Mouse (Mus musculus) liver, embryonic 16.5 days (tissue): ENCODE results near the gene Kansl3. TPM values are rescaled to one million over a fixed set of nuclear protein-coding genes. Genes with fewer than 3 reads are reported as not detected.

Source experiments
- ATAC-seq: fragments of 200-750 bp; cut with Nextera tagmentation; 2 replicates; pipeline ENCODE4 v1.8.0; 2017; ENCODE audit warnings: low read depth, mild to moderate bottlenecking, moderate number of reproducible peaks, moderate library complexity
- H3K27ac ChIP-seq: fragments of 300-500 bp; sonication (generic); 2 replicates; pipeline ENCODE4 v1.5.1; 2014; ENCODE audit warnings: mild to moderate bottlenecking, low read length
- H3K27me3 ChIP-seq: fragments of 300-500 bp; sonication (generic); 2 replicates; pipeline ENCODE4 v1.6.1; 2014; ENCODE audit warnings: low read depth, low read length, mixed read lengths; ENCODE audit not compliant: control insufficient read depth, insufficient read depth
- H3K36me3 ChIP-seq: fragments of 300-500 bp; sonication (generic); 2 replicates; pipeline ENCODE4 v1.6.1; 2014; ENCODE audit warnings: mild to moderate bottlenecking; ENCODE audit not compliant: control insufficient read depth, insufficient read depth
- H3K4me1 ChIP-seq: fragments of 300-500 bp; sonication (generic); 2 replicates; pipeline ENCODE4 v1.6.1; 2014; ENCODE audit warnings: low read depth, low read length, mixed read lengths; ENCODE audit not compliant: control insufficient read depth
- H3K4me2 ChIP-seq: fragments of 300-500 bp; sonication (generic); 2 replicates; pipeline ENCODE4 v1.6.1; 2014; ENCODE audit warnings: low read depth, low read length, mixed read lengths
- H3K4me3 ChIP-seq: fragments of 300-500 bp; sonication (generic); 2 replicates; pipeline ENCODE4 v1.5.1; 2014; ENCODE audit warnings: low read depth, mild to moderate bottlenecking, low read length
- H3K9ac ChIP-seq: fragments of 300-500 bp; sonication (generic); 2 replicates; pipeline ENCODE4 v1.6.1; 2014; ENCODE audit warnings: low read depth, low read length
- H3K9me3 ChIP-seq: fragments of 300-500 bp; sonication (generic); replicated peaks from 2 replicates; pipeline ENCODE4 v1.6.1; 2016; ENCODE audit warnings: low read length; ENCODE audit not compliant: control insufficient read depth
- WGBS: fragments of 180-500 bp; shearing (Covaris S2); extraction: QIAGEN DNeasy Blood & Tissue Kit; methylation state at CpG from one replicate; pipeline ENCODE4 v1.1.7; 2014; ENCODE audit not compliant: insufficient replicate concordance; 5-methylcytosine and 5-hydroxymethylcytosine counted together
- polyA plus RNA-seq: library from polyadenylated mRNA; unstranded; fragments of >200 nt; fragmentation: Nextera tagmentation; extraction: Ambion mirVana; gene quantifications from 2 replicates; pipeline ENCODE4 v1.2.1, GENCODE M21; 2015

Kansl3 gene
- 12.2 and 13.0 TPM in 2 replicates for polyA plus RNA-seq

DNA sequence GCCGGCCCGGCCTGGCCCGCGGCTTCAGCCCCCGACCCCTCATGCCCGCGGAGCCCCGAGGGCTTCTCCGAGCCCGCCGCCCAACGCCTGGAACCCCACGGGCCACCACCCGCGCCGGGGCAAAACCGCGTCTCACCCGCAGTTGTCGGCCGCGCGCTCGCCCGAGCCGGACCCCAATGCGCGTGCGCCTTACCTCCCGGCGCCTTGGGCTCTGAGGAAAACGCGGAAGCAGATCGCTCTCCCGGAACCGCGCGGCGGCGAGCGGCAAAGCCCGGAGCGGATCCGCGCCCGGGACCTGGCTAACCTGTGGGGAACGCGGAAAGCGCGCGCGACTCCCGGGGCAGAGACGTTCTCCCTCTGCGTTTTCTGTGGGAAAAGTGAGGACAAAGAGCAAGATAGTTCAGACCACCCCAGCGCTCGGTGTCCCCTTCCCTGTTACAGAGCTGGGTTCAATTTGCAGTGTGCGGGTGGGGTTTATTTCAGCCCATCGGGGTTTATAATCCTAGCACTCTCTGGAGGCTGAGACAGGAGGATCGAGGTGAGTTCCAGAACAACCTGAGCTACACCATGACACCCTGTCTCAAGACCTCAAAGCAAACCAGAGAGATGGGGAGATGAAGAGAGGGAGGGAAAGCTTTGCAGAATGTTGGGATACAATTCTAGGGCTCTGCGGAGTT is at the start of gene Kansl3:
TSS of gene Kansl3 (minus strand) at position 213 of the 677 bp plus-strand sequence.
- Histone ChIP-seq H3K4me1 (peaks cover 16% of the 10 kb centered on the region), H3K27ac (peak within 1 kb of the TSS; percentile 77), H3K36me3 (peaks cover 3% of the 10 kb centered on the region), H3K4me2 (peak within 1 kb of the TSS; percentile 81), H3K9ac (peak within 1 kb of the TSS; percentile 94), H3K9me3 (no peaks in the 10 kb centered on the region), H3K27me3 (no peaks in the 10 kb centered on the region), H3K4me3 (peak within 1 kb of the TSS; percentile 86)
- 3% methylated on average over 61 of the region's 61 CpGs for WGBS
- peak; percentile 84 for ATAC-seq

DNA sequence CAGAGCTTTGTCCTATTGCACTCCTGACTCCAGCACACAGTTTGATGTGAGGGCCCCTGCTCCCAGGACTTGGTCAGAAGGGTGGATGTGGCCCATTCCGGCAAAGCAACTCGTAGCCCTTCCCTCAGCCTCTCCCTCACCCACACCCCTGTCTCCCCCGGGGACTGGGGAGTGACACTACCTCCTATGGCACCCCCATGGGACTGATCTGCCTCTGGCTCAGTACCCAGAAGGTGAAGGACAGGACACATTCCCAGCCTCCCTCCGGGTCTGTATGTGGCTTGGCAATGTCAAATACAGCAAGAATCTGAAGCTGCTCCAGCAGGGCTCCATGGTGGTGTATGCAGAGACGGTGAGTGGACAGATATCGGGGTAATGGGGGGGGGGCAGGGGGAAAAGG is 35.5 kb upstream of the Kansl3 start:
- no peak overlapping the region for H3K27ac ChIP-seq
- no peaks in the 10 kb centered on the region for H3K4me1 ChIP-seq
- no peak overlapping the region for H3K9ac ChIP-seq
- no peak overlapping the region for H3K4me2 ChIP-seq
- H3K4me3 ChIP-seq = no peak overlapping the region
- H3K36me3 ChIP-seq = no peaks in the 10 kb centered on the region
- no peak for ATAC-seq
- no peaks in the 10 kb centered on the region for H3K27me3 ChIP-seq
- H3K9me3 ChIP-seq = no peaks in the 10 kb centered on the region
- 64% methylated on average over 6 of the region's 6 CpGs for WGBS

DNA sequence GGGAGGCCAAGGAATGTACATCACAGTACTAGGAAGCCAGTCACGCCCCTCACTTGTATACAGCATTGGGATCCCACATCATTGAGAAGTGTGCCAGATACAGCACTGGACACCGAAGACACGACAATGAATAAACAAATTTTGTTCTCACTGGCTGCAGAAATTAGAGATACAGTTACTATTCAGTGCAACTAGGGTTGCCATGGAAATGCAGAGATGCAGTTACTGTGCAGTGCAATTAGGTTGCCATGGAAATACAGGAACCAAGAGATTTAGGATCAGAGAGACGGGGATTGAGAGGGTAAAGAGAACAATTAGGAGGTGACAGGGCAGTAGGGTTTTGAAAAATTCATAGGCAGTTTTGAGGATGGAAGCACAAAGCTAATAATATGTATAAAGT is 32.5 kb upstream of the Kansl3 start:
- H3K36me3 ChIP-seq = no peaks in the 10 kb centered on the region
- WGBS = 56% methylated on average over 4 of the region's 4 CpGs
- H3K27ac ChIP-seq = no peak overlapping the region
- H3K27me3 ChIP-seq = no peaks in the 10 kb centered on the region
- no peak overlapping the region for H3K4me2 ChIP-seq
- no peak overlapping the region for H3K9ac ChIP-seq
- H3K4me3 ChIP-seq = no peak overlapping the region
- H3K4me1 ChIP-seq = no peaks in the 10 kb centered on the region
- no peak for ATAC-seq
- H3K9me3 ChIP-seq = no peaks in the 10 kb centered on the region

DNA sequence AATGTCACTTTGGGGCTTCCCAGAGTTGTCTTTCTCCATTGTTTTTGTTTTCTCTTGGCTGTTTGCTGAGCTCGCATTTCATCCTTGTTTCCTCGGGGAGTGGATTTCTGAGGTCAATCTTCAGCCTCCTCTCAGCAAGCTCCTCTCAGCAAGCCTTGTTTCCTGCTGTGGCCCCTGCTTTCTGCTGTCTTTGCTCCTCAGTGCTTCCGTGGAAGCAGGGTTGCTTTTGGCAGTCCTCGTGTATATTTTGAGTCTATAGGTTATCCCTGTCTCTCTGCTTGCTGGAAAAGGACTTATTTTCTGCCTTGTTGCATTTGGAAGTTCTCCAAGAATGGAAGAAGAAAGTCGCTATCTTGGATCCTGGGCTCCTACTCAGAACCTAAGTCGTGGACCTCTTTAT is 28.1 kb upstream of the Kansl3 start:
- Histone ChIP-seq H3K4me1 (no peaks in the 10 kb centered on the region), H3K4me2 (no peak overlapping the region), H3K27me3 (no peaks in the 10 kb centered on the region), H3K36me3 (no peaks in the 10 kb centered on the region), H3K27ac (no peak overlapping the region), H3K9ac (no peak overlapping the region), H3K9me3 (no peaks in the 10 kb centered on the region), H3K4me3 (no peak overlapping the region)
- WGBS = 28% methylated on average over 6 of the region's 6 CpGs
- ATAC-seq = no peak

DNA sequence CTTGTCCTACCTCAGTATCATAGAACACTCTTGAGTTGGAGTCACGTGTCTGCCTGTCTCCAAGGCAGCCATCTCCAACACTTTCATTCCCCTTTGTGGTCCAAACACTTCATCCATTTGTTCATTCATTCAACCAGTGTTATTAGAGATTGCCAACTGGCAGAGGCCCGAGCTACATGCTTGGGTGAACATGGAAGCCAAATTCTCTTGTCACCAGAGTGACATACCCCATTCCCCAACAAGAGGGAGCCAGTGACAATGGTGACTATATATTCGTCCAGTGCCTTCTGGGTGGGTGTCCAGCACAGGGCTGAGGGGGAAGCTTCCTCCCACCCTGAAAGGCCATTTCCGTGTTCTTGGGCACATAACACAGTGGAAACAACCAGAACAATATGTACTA is 10.6 kb upstream of the Kansl3 start:
- no peaks in the 10 kb centered on the region for H3K27me3 ChIP-seq
- H3K9ac ChIP-seq = no peak overlapping the region
- no peaks in the 10 kb centered on the region for H3K9me3 ChIP-seq
- no peak overlapping the region for H3K27ac ChIP-seq
- ATAC-seq = no peak
- H3K4me2 ChIP-seq = no peak overlapping the region
- 53% methylated on average over 4 of the region's 4 CpGs for WGBS
- no peaks in the 10 kb centered on the region for H3K36me3 ChIP-seq
- peaks cover 4% of the 10 kb centered on the region; the same call in 1 of the 2 replicates for H3K4me1 ChIP-seq
- H3K4me3 ChIP-seq = no peak overlapping the region

DNA sequence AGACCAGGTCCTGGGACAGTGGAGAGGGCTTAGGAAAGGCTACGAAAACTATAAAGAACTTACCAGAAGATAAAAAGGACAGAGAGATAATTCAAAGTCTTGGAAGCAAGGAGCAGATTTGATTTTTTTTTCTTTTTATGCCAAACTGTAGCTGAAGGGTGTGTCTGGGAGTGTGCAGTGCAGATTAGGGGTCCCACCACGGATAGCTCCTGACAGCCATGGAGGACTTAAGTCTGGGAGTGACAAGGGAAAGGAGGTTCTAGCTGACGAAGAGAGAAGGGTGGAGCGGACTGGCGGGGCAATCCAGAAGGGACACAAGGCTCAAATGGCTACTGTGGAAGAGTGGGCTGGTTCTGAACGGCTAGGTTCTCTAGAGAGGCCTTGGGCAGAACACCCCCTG is 9.9 kb upstream of the Kansl3 start:
- H3K36me3 ChIP-seq = no peaks in the 10 kb centered on the region
- ATAC-seq = no peak
- no peaks in the 10 kb centered on the region for H3K9me3 ChIP-seq
- H3K4me1 ChIP-seq = peaks cover 4% of the 10 kb centered on the region; the same call in 1 of the 2 replicates
- H3K9ac ChIP-seq = no peak overlapping the region
- WGBS = 40% methylated on average over 6 of the region's 6 CpGs
- no peaks in the 10 kb centered on the region for H3K27me3 ChIP-seq
- no peak overlapping the region for H3K4me2 ChIP-seq
- H3K4me3 ChIP-seq = no peak overlapping the region
- H3K27ac ChIP-seq = no peak overlapping the region

DNA sequence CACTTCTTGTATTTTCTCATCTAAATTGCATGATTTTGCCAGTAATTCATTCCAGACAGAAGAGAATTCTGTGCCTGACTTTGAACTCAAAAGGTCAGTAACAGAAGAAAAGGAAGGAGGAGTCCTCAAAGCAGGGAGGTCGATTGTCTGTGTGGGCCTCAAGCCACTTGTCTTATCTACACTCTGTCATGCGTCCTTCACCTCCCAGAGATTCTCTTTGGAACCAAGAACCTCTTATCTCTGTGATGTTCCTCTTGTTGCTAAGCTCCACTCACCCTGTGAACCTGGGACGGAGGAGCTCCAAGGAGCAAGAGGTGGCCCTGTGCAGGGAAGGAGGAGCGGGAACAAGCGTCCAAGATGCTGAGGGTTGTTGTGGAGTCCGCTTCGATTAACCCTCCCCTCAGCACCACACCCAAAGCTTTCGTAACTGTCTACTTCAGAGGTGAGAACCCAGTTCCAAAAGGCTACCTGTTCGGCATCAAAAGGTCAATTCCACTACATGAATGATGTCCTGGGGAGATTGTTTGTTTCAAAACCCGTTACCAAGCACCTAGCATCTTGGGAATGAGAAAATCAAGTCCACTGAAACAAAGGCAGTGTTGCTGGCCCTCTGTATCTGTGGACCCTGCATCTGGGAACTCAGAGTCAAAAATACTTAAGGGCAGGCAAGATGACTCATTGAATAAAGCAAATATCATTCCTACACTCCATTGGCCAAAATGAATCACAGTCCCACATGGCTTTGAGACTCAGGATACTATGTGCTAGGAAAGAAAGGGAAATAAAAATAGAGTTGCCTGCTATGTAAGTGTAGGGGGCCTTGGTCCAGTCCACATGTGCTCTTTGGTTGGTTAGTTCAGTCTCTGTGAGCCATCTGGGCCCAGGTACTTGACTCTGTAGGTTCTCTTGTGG is 3.2 kb upstream of the Kansl3 start, which contains the start of gene Fer1l5:
TSS of gene Fer1l5 (plus strand) at position 358 of the 912 bp plus-strand sequence.
- 49% methylated on average over 10 of the region's 10 CpGs for WGBS
- ATAC-seq = no peak

DNA sequence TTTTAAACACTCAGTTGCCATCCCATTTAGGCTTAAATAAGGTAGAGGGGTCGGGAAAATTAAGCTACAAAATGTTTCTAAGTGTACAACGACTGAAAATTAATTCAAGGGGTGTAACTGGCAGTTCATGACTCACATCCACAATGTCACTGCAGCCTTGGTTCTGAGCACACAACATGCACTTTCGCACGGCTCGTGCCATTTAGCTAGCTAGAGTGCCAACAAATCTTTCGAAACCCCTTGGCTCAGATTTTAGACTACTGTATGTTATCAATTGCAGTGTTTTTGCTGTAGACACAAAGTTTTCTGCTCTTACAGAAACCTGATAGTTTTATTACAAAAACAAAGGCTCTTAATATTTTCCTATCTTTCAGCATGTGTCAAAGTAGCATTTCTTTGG is 1.9 kb upstream of the Kansl3 start:
- Histone ChIP-seq H3K9me3 (no peaks in the 10 kb centered on the region), H3K9ac (no peak overlapping the region), H3K36me3 (no peaks in the 10 kb centered on the region), H3K27me3 (no peaks in the 10 kb centered on the region), H3K4me1 (peaks cover 16% of the 10 kb centered on the region), H3K4me2 (no peak overlapping the region), H3K27ac (no peak overlapping the region), H3K4me3 (no peak overlapping the region)
- ATAC-seq = no peak
- WGBS = 69% methylated on average over 6 of the region's 6 CpGs

More for the DNA sequence above, 3.2 kb upstream of the Kansl3 start, which contains the start of gene Fer1l5:
- peaks cover 16% of the 10 kb centered on the region for H3K4me1 ChIP-seq
- no peaks in the 10 kb centered on the region for H3K36me3 ChIP-seq
- no peak within 1 kb of the TSS for H3K4me2 ChIP-seq
- H3K9me3 ChIP-seq = no peaks in the 10 kb centered on the region
- H3K27ac ChIP-seq = no peak within 1 kb of the TSS
- H3K9ac ChIP-seq = no peak within 1 kb of the TSS
- H3K4me3 ChIP-seq = no peak within 1 kb of the TSS
- H3K27me3 ChIP-seq = no peaks in the 10 kb centered on the region
